Mouse (Mus musculus) testis, adult 2 months (tissue): ENCODE results near the gene Snx29. TPM values are rescaled to one million over a fixed set of nuclear protein-coding genes. Genes with fewer than 3 reads are reported as not detected.

ENCODE experiments used
- H3K27ac ChIP-seq: fragments of 200-500 bp; 2 replicates; pipeline ENCODE4 v1.5.1; 2012; ENCODE audit warnings: low read depth, low read length; ENCODE audit not compliant: control insufficient read depth, insufficient read depth
- H3K27me3 ChIP-seq: fragments of 200-500 bp; 2 replicates; pipeline ENCODE4 v1.6.1; 2012; ENCODE audit warnings: mild to moderate bottlenecking, low read length, moderate library complexity; ENCODE audit not compliant: control insufficient read depth, insufficient read depth
- H3K36me3 ChIP-seq: fragments of 200-500 bp; 2 replicates; pipeline ENCODE4 v1.6.1; 2012; ENCODE audit warnings: mild to moderate bottlenecking, low read length; ENCODE audit not compliant: control insufficient read depth, insufficient read depth
- H3K4me1 ChIP-seq: fragments of 200-500 bp; 2 replicates; pipeline ENCODE4 v1.6.1; 2012; ENCODE audit warnings: low read length; ENCODE audit not compliant: control insufficient read depth, insufficient read depth
- H3K4me3 ChIP-seq: fragments of 200-500 bp; 2 replicates; pipeline ENCODE4 v1.5.1; 2012; ENCODE audit warnings: low read depth, mild to moderate bottlenecking, low read length, moderate library complexity, mixed read lengths; ENCODE audit not compliant: control insufficient read depth
- CTCF ChIP-seq: fragments of 200-500 bp; IDR thresholded peaks from 2 replicates; pipeline ENCODE4 v1.5.1; 2012; ENCODE audit warnings: low read depth, mild to moderate bottlenecking, inconsistent platforms, low read length, moderate library complexity; ENCODE audit not compliant: control insufficient read depth, insufficient read depth, insufficient replicate concordance
- POLR2A ChIP-seq: fragments of 200-500 bp; IDR thresholded peaks from 2 replicates; pipeline ENCODE4 v1.6.1; 2012; ENCODE audit warnings: low read depth, mild to moderate bottlenecking, inconsistent platforms, low read length, moderate library complexity; ENCODE audit not compliant: control insufficient read depth
- polyA plus RNA-seq: library from polyadenylated mRNA; depleted of rRNA; stranded (reverse); fragments of >200 nt; gene quantifications from 2 replicates; pipeline ENCODE4 v1.2.3, GENCODE M21; 2012

Snx29 gene
- polyA plus RNA-seq, 1 experiment: 6.1 TPM

- H3K36me3 ChIP-seq: no peaks in the 10 kb centered on the region
- H3K4me3 ChIP-seq: no peak overlapping the region
- H3K27ac ChIP-seq: no peak overlapping the region
- no peaks in the 10 kb centered on the region for H3K4me1 ChIP-seq
- TF ChIP-seq CTCF (no peak), POLR2A (no peak)
- H3K27me3 ChIP-seq: no peaks in the 10 kb centered on the region
Measured at GRCm38 (mm10) chr16:11774321-11774720, 451.6 kb downstream of the Snx29 start.

DNA sequence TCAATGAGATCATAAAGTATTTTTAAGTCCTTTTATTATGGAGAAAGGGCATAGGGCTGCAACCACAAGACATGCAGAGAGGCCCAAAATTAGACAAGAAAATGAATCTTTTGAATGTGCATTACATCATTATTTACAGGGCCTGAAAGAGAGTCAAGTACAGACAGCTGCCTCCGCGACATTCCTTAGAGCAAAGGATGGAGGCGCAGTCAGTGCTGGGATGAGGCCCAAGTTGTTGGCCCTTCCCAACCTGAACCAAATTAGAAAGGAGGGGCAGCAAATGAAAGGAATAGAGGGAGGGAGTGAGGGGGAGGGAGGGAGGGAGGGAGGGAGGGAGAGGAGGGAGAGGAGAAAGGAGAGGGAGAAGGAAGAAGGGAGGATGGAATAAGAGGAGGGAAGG is 453.8 kb downstream of the Snx29 start:
- TF ChIP-seq CTCF (no peak), POLR2A (no peak)
- Histone ChIP-seq H3K27me3 (no peaks in the 10 kb centered on the region), H3K36me3 (no peaks in the 10 kb centered on the region), H3K4me1 (no peaks in the 10 kb centered on the region), H3K4me3 (no peak overlapping the region), H3K27ac (no peak overlapping the region)

DNA sequence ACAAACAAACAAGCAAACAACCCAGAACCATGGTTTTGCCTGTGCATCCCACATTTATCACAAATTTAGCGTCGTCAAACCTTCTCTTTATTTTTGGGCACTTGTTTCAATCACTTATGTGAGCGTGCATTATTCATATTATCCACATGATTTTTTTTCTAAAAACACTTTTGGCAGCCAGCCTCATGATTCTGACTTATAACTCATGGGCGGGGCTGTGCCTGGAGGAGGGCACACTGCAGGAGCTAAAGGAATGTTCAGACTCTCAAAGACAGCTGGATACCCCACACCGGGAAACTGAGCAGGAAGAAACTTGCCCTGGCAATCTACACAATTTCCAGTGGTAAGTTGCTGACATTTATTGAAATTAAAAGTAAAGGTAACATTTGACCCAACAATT is 455.5 kb downstream of the Snx29 start:
- TF ChIP-seq POLR2A: no peak
- no peak for TF ChIP-seq CTCF
- Histone ChIP-seq H3K4me1 (no peaks in the 10 kb centered on the region), H3K36me3 (no peaks in the 10 kb centered on the region), H3K27me3 (no peaks in the 10 kb centered on the region), H3K27ac (no peak overlapping the region), H3K4me3 (no peak overlapping the region)

DNA sequence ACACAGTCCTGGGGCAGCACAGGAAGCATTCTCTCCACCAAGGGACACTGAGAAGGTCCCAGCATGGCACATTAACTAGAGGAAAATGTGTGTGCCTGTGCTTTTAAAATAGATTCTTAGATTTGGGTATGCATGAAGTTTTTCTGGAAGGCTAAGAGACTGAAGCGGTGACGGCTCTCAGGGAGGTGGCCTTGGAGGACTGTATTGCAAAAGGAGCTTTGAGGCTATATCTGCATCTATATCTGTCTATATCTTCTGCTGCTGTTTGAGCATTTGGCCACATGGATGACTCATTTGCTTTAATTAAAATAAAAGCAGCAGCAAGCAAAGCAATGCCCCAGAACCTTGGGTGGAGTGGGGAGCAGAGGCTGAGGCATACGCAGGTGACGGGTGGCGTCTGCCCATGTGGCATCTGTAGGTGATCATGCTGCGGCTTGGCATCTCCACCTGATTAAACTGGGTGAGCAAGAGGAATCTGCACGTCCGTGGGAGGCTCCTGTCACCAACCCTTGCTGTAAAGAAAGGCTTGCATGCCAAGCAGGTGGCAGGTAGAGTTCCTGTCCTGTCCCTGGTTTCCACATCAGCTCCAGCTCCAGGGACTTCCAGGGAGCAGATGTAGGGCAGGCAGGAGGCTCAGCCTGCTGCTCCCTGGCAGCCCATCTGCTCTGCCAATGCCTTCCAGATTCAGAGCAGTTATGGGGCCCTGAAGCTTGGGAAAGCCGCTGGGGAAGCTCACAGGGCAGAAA is 456.2 kb downstream of the Snx29 start:
- Histone ChIP-seq H3K4me1 (no peaks in the 10 kb centered on the region), H3K36me3 (no peaks in the 10 kb centered on the region), H3K27me3 (no peaks in the 10 kb centered on the region), H3K27ac (no peak overlapping the region), H3K4me3 (no peak overlapping the region)
- no peak for TF ChIP-seq POLR2A
- no peak for TF ChIP-seq CTCF

- TF ChIP-seq CTCF (no peak), POLR2A (no peak)
- Histone ChIP-seq H3K36me3 (no peaks in the 10 kb centered on the region), H3K27ac (no peak overlapping the region), H3K4me3 (no peak overlapping the region), H3K27me3 (no peaks in the 10 kb centered on the region), H3K4me1 (no peaks in the 10 kb centered on the region)
Measured at GRCm38 (mm10) chr16:11782082-11782481, 459.4 kb downstream of the Snx29 start.

DNA sequence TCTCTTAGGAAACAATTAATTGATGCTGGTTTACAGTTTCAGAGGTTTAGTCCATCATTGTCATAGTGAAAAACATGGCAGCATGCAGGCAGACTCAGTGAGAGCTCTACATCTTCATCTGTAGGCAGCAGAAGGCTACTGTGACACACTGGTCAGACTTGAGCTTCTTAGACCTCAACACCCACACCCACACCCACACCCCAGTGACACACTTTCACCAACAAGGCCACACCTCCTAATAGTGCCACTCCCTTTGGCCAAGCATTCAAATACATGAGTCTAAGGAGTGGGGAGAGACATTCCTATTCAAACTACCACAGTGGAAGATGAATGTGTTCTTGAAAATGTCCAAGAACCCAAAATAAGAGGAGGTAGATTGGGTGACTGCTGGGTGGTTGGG is 460.6 kb downstream of the Snx29 start:
- Histone ChIP-seq H3K4me1 (no peaks in the 10 kb centered on the region), H3K27me3 (no peaks in the 10 kb centered on the region), H3K36me3 (no peaks in the 10 kb centered on the region), H3K4me3 (no peak overlapping the region), H3K27ac (no peak overlapping the region)
- TF ChIP-seq CTCF: no peak
- no peak for TF ChIP-seq POLR2A

DNA sequence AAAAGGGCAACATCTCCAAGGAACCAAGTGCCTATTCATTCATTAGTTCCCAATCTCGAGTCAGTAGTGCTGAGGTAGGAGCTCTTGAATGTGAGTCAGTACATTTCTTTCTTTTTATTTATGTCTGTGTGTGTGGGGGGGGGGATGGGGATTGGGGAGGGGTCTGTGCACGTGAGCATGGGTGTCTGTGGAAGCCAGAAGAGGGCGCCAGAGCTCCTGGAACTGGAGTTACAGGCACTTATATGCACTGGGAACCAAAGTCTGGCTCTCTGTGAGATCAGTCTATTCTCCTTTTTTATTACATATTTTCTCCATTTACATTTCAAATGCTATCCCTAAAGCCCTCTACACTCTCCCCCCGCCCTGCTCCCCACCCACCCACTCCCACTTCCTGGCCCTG is 461.6 kb downstream of the Snx29 start:
- no peak overlapping the region for H3K4me3 ChIP-seq
- TF ChIP-seq CTCF (peak; percentile 17; the same call in 1 of the 2 replicates), POLR2A (no peak)
- no peaks in the 10 kb centered on the region for H3K36me3 ChIP-seq

More for the DNA sequence above, 461.6 kb downstream of the Snx29 start:
- H3K27me3 ChIP-seq: no peaks in the 10 kb centered on the region
- H3K27ac ChIP-seq: no peak overlapping the region
- no peaks in the 10 kb centered on the region for H3K4me1 ChIP-seq
